22 mouse cellular contexts compared by ENCODE assay signal in the genomic region with DNA sequence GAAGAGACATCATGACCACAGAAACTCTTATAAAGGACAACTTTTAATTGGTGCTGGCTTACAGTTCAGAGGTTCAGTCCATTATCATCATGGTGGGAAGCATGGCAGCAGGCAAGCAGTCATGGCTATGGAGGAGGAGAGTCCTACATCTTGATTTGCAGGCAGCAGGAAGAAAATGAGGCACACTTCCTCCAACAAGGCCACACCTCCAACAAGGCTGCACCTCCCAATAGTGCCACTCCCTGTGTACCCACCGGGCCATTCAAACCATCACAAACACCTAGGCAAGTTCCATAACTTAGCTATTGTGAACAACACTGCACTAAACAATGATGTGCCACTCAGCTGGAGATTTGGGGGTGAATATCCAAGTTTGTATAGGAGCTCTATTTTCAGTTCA. TPM values are rescaled to one million over a fixed set of nuclear protein-coding genes. Genes with fewer than 3 reads are reported as not detected.
"Had no signal": no experiment of that assay in that cellular context is flagged by ENCODE, and none has a peak within 500 bp of the region (broad histone marks: within the 10 kb centered on the region; RNA-seq: fewer than 3 reads in every experiment).

No protein-coding gene starts in this region.

- H3K36me3 ChIP-seq: kidney, embryonic 15.5 days; limb, embryonic 12.5 days; limb, embryonic 15.5 days; midbrain, embryonic 12.5 days; neural tube, embryonic 12.5 days; neural tube, embryonic 15.5 days; stomach, embryonic 15.5 days had no signal

- H3K9me3 ChIP-seq: kidney, embryonic 15.5 days; limb, embryonic 12.5 days; limb, embryonic 15.5 days; midbrain, embryonic 12.5 days; neural tube, embryonic 12.5 days; neural tube, embryonic 15.5 days; stomach, embryonic 15.5 days had no signal

- H3K27me3 ChIP-seq: limb, embryonic 12.5 days; limb, embryonic 15.5 days; midbrain, embryonic 12.5 days; neural tube, embryonic 12.5 days; neural tube, embryonic 15.5 days; stomach, embryonic 15.5 days had no signal

- H3K9ac ChIP-seq: kidney, embryonic 15.5 days; limb, embryonic 12.5 days; limb, embryonic 15.5 days; midbrain, embryonic 12.5 days; neural tube, embryonic 12.5 days; neural tube, embryonic 15.5 days; stomach, embryonic 15.5 days had no signal

- H3K4me1 ChIP-seq: midbrain, embryonic 12.5 days; neural tube, embryonic 12.5 days; neural tube, embryonic 15.5 days had no signal

- H3K27ac ChIP-seq: kidney, embryonic 15.5 days; limb, embryonic 12.5 days; limb, embryonic 15.5 days; midbrain, embryonic 12.5 days; neural tube, embryonic 12.5 days; neural tube, embryonic 15.5 days; stomach, embryonic 15.5 days had no signal

- H3K4me3 ChIP-seq: kidney, embryonic 15.5 days; limb, embryonic 12.5 days; limb, embryonic 15.5 days; midbrain, embryonic 12.5 days; neural tube, embryonic 12.5 days; neural tube, embryonic 15.5 days; stomach, embryonic 15.5 days had no signal

- H3K4me2 ChIP-seq: kidney, embryonic 15.5 days; limb, embryonic 12.5 days; limb, embryonic 15.5 days; midbrain, embryonic 12.5 days; neural tube, embryonic 12.5 days; neural tube, embryonic 15.5 days; stomach, embryonic 15.5 days had no signal

- ATAC-seq: intestine, postnatal 0 days; midbrain, embryonic 16.5 days had no signal

- DNase-seq: kidney, adult 2 months; kidney, postnatal 10 days; kidney, postnatal 36 days; left cerebral cortex, postnatal 4 days; lung, adult 2 months; lung, postnatal 14 days; lung, postnatal 4 days; right cerebral cortex, adult 18-20 months; right cerebral cortex, postnatal 14 days; right cerebral cortex, postnatal 4 days; thymus, adult 18-20 months; thymus, postnatal 36 days had no signal

RNA-seq across cellular contexts. Expression of a gene that starts 15.1 kb away (rescaled TPM):
- polyA plus RNA-seq: kidney, adult 2 months; lung, embryonic 16.5 days; midbrain, embryonic 16.5 days had no signal
